Mouse (Mus musculus) megakaryocyte progenitor cell, adult 5-6 weeks (primary cell): ENCODE results near the gene Clec4a3. TPM values are rescaled to one million over a fixed set of nuclear protein-coding genes. Genes with fewer than 3 reads are reported as not detected.
"Not testable (repeated sequence)": the region's sequence is repeated elsewhere in the genome, so short reads cannot be mapped to it uniquely, and the experiment has no call there.

Experiments used
- ATAC-seq: replicated peaks from 2 replicates; pipeline ENCODE4 v1.8.0; 2016; ENCODE audit warnings: mild to moderate bottlenecking, moderate TSS enrichment, inconsistent platforms; ENCODE audit not compliant: poor library complexity
- total RNA-seq, 2 experiments: library from RNA; stranded (forward) in 1 of 2; stranded (reverse) in 1 of 2; fragments of 157-497, 149-512 nt in 1 of 2; fragments of 200-1000 nt in 1 of 2; gene quantifications; 2 replicates each; pipeline versions ENCODE4 v1.2.3 to v1.2.4; 2015 to 2017

Gene Clec4a3
- total RNA-seq (2015) (3.1 and 3.3 TPM in 2 replicates), total RNA-seq (2017) (0.41 and 5.4 TPM in 2 replicates)

- ATAC-seq, result peak; percentile 100
Measured at GRCm38 (mm10) chr6:122952401-122952800, at the start of gene Clec4a3. Gene Clec4a3, plus strand, starts transcription at chr6:122952515.

- ATAC-seq, result no peak
Measured at GRCm38 (mm10) chr6:122919922-122920321, 32.4 kb upstream of the Clec4a3 start.

- peak; percentile 99 for ATAC-seq
Measured at GRCm38 (mm10) chr6:122921451-122921850, 30.9 kb upstream of the Clec4a3 start, which contains the start of gene Clec4a1. Gene Clec4a1, plus strand, starts transcription at chr6:122921848.

GRCm38 (mm10) chr6:122934845-122935244, 17.5 kb upstream of the Clec4a3 start:
- peak; percentile 91 for ATAC-seq

GRCm38 (mm10) chr6:122939618-122940017, 12.7 kb upstream of the Clec4a3 start:
- ATAC-seq, result peak; percentile 65

GRCm38 (mm10) chr6:122946760-122947159, 5.6 kb upstream of the Clec4a3 start:
- ATAC-seq, result peak; percentile 95

- ATAC-seq, result peak; percentile 86
Measured at GRCm38 (mm10) chr6:122964562-122964961, 12.2 kb downstream of the Clec4a3 start.

- ATAC-seq, result peak; percentile 58
Measured at GRCm38 (mm10) chr6:122969048-122969447, 16.7 kb downstream of the Clec4a3 start.

GRCm38 (mm10) chr6:122989876-122990437, 37.6 kb downstream of the Clec4a3 start, which contains the start of gene Clec4a4:
Gene Clec4a4, plus strand, starts transcription at chr6:122990367.
- ATAC-seq, result peak; percentile 95

- not testable (repeated sequence) for ATAC-seq
Measured at GRCm38 (mm10) chr6:123004696-123005095, 52.4 kb downstream of the Clec4a3 start.

GRCm38 (mm10) chr6:123005591-123005990, 53.3 kb downstream of the Clec4a3 start:
- peak; percentile 57; the same call in 1 of the 2 replicates for ATAC-seq

Other genes starting within 250 kb of the Clec4a3 start
- gene Nanog, start 245.0 kb upstream of the Clec4a3 start, total RNA-seq (2015), result not detected in 2 replicates
- not detected in 2 replicates for gene Nanog, start 245.0 kb upstream of the Clec4a3 start, total RNA-seq (2017)
- 7.0 and 10.0 TPM in 2 replicates for gene Slc2a3, start 150.9 kb upstream of the Clec4a3 start, total RNA-seq (2015)
- gene Slc2a3, start 150.9 kb upstream of the Clec4a3 start, total RNA-seq (2017), result 12.4 and 13.9 TPM in 2 replicates
- gene Foxj2, start 132.6 kb upstream of the Clec4a3 start, total RNA-seq (2015), result 9.9 and 10.3 TPM in 2 replicates
- 3.0 and 3.5 TPM in 2 replicates for gene Foxj2, start 132.6 kb upstream of the Clec4a3 start, total RNA-seq (2017)
- gene C3ar1, start 96.4 kb upstream of the Clec4a3 start, total RNA-seq (2015), result 0.05 TPM in 1 of 2 replicates, not detected in the other
- gene C3ar1, start 96.4 kb upstream of the Clec4a3 start, total RNA-seq (2017), result not detected in 2 replicates
- 23.2 and 23.3 TPM in 2 replicates for gene Necap1, start 78.0 kb upstream of the Clec4a3 start, total RNA-seq (2015)
- gene Necap1, start 78.0 kb upstream of the Clec4a3 start, total RNA-seq (2017), result 12.3 and 19.7 TPM in 2 replicates
- 2.1 and 2.9 TPM in 2 replicates for gene Clec4a1, start 30.7 kb upstream of the Clec4a3 start, total RNA-seq (2015)
- gene Clec4a1, start 30.7 kb upstream of the Clec4a3 start, total RNA-seq (2017), result 0.79 and 0.81 TPM in 2 replicates
- gene Clec4a4, start 37.9 kb downstream of the Clec4a3 start, total RNA-seq (2015), result not detected in 2 replicates
- gene Clec4a4, start 37.9 kb downstream of the Clec4a3 start, total RNA-seq (2017), result not detected in 2 replicates
- 0.74 and 1.1 TPM in 2 replicates for gene Clec4b1, start 97.4 kb downstream of the Clec4a3 start, total RNA-seq (2015)
- gene Clec4b1, start 97.4 kb downstream of the Clec4a3 start, total RNA-seq (2017), result 2.4 and 3.4 TPM in 2 replicates
- 80.3 and 116 TPM in 2 replicates for gene Clec4a2, start 153.9 kb downstream of the Clec4a3 start, total RNA-seq (2015)
- gene Clec4a2, start 153.9 kb downstream of the Clec4a3 start, total RNA-seq (2017), result 53.9 and 91.2 TPM in 2 replicates
- gene Clec4b2, start 220.4 kb downstream of the Clec4a3 start, total RNA-seq (2015), result 6.5 and 11.4 TPM in 2 replicates
- gene Clec4b2, start 220.4 kb downstream of the Clec4a3 start, total RNA-seq (2017), result 10.7 and 13.6 TPM in 2 replicates